Mouse (Mus musculus): ENCODE results near the gene Vav3. TPM values are rescaled to one million over a fixed set of nuclear protein-coding genes. Genes with fewer than 3 reads are reported as not detected.

Gene Vav3
- polyA plus RNA-seq, 1 experiment = 6.5 TPM

DNA sequence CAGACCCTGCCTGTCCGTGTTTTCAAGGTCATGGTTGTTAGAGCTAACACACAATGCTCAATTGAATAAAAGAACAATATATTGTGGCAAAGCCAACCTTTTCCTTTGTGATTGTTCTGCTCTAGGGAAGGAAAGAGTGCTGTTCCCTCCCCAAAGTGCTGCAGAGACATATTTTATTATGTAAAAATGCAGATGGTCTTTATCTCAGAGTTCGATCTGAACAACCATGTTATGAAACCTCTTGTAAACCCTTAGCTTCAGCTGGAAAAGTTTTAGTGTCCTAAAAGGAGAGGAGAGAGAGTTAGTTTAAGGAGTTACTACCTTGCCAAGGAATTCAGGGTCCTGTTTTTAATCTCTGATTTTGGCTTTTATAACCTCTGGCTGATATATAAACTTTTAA lies 27.0 kb upstream of the Vav3 start:
- TF ChIP-seq GATA1 (IDR thresholded peaks at IDR 0.05; ENCODE audit: borderline replicate concordance, low read length) (no peak), FLI1 (IDR thresholded peaks at IDR 0.05; ENCODE audit: low read length) (no peak)
- Histone ChIP-seq H3K27me3 (replicated peaks) (no peaks in the 10 kb centered on the region), H3K4me1 (peaks cover 59% of the 10 kb centered on the region)

DNA sequence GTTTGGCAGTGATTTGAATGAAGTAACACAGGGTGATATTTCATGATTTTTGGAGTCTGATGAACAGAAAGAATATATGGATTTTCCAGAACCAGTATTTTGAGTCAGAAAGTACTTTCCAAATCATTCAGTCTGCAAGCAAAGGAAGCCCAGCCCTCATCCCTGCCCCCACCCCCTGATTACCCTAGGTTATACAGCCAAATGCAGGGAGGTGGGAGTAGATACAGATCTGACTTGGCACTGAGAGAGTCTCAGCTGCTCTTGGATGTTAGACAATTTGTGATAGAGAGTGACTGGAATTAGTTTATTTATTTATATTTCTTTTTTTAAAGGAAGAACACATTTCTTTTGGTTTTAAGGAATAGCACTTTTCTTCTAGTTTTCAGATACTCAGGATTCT lies 18.2 kb upstream of the Vav3 start:
- H3K9me3 ChIP-seq = no peaks in the 10 kb centered on the region
- H3K36me3 ChIP-seq (replicated peaks; ENCODE audit: low read length) = no peaks in the 10 kb centered on the region
- H3K4me1 ChIP-seq = peaks cover 23% of the 10 kb centered on the region
- H3K4me3 ChIP-seq (replicated peaks) = no peak overlapping the region
- TF ChIP-seq GATA1 (IDR thresholded peaks at IDR 0.05; ENCODE audit: borderline replicate concordance, low read length) (no peak), FLI1 (IDR thresholded peaks at IDR 0.05; ENCODE audit: low read length) (no peak)
- H3K27me3 ChIP-seq (replicated peaks) = no peaks in the 10 kb centered on the region

More for the DNA sequence above, 27.0 kb upstream of the Vav3 start:
- H3K4me3 ChIP-seq (replicated peaks) = no peak overlapping the region
- H3K9me3 ChIP-seq = no peaks in the 10 kb centered on the region
- H3K36me3 ChIP-seq (replicated peaks; ENCODE audit: low read length) = no peaks in the 10 kb centered on the region

DNA sequence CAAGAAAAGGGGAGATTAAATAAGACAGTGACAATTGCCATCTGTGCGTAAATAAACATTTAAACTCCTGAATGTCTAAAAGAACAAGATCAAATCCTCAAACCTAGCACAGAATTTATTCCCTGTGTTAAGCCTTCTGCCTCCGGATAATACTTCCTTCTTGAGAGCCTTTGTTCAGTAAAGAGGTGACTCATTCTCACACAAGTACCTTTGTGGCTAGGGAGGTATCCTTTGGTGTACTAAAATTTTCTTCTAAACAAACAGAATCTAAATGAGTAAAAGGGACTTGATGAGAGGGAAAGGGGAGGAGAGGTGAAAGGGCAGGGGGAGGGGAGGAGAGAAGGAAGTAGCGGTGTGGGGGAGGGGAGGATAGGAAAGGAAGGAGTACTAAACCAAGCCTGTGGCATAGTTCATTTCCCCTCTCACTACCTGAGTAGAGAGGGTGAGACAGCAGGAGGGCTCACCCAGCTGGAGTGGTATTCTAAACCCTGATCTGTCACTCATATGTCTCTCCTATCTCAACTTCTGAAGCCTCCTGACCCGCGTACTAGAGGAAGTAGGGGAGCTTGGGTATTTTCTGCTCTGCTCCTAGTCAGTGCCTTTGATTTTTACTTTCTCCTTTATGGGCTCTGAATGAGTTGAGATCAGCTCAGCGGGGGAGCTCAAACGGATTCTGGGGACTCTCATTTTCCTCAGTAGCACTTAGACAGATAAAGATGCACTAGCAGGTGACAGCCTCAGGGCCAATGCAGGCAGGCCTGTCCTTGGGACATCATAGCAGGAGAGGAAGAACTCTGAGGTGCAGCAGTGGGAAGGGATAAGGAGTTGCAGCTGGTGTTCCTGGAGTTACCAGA lies 16.8 kb upstream of the Vav3 start:
- no peak for TF ChIP-seq GATA1 (IDR thresholded peaks at IDR 0.05; ENCODE audit: borderline replicate concordance, low read length)
- TF ChIP-seq FLI1 (IDR thresholded peaks at IDR 0.05; ENCODE audit: low read length) = no peak
- Histone ChIP-seq H3K4me1 (peaks cover 28% of the 10 kb centered on the region), H3K9me3 (no peaks in the 10 kb centered on the region), H3K4me3 (replicated peaks) (peak overlapping the region; percentile 67), H3K36me3 (replicated peaks; ENCODE audit: low read length) (no peaks in the 10 kb centered on the region), H3K27me3 (replicated peaks) (no peaks in the 10 kb centered on the region)

DNA sequence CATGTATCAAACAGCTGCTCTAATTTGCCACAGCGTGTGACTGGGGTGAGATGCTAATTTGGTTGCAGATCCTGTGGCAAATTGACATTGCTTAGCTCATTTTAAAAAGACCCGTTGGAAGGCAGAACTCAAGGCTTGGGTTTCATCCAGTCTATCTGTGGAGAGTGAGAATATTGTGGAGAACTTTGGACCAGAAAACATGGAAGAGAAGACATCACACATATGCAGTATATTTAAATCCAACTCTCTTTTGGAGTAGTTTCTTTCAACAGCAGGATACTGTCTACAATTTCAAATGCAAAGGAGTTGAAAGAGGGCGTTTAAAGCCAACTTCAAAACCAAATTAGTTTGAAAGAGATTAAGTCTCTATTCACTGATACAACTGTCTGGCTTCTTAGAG lies 13.3 kb upstream of the Vav3 start:
- no peak for TF ChIP-seq GATA1 (IDR thresholded peaks at IDR 0.05; ENCODE audit: borderline replicate concordance, low read length)
- H3K27me3 ChIP-seq (replicated peaks) = no peaks in the 10 kb centered on the region
- H3K4me3 ChIP-seq (replicated peaks) = no peak overlapping the region
- H3K4me1 ChIP-seq = peaks cover 58% of the 10 kb centered on the region
- no peaks in the 10 kb centered on the region for H3K9me3 ChIP-seq
- no peaks in the 10 kb centered on the region for H3K36me3 ChIP-seq (replicated peaks; ENCODE audit: low read length)

DNA sequence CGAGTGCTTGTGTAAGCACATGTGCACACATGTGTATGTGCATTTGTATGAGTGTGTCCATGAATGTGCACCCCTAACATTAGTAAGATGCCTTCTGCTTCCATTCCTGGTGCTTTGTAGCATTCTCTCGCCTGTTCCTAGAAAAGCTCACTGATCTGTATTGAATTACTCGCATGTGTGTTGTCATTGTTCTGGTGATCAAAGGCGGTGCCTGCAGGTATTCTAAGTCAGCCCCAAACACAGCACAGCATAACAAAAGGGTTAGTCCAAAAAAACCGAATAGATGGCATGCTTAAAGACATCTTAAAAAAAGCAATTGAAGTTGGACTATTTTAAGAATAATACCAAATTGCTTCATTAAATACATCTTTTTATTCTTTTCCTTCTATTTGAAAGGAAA lies 7.7 kb upstream of the Vav3 start:
- no peaks in the 10 kb centered on the region for H3K36me3 ChIP-seq (replicated peaks; ENCODE audit: low read length)
- no peak overlapping the region for H3K4me3 ChIP-seq (replicated peaks)
- H3K27me3 ChIP-seq (replicated peaks) = no peaks in the 10 kb centered on the region
- TF ChIP-seq GATA1 (IDR thresholded peaks at IDR 0.05; ENCODE audit: borderline replicate concordance, low read length) (no peak), FLI1 (IDR thresholded peaks at IDR 0.05; ENCODE audit: low read length) (no peak)
- H3K4me1 ChIP-seq = peaks cover 49% of the 10 kb centered on the region
- H3K9me3 ChIP-seq = no peaks in the 10 kb centered on the region

DNA sequence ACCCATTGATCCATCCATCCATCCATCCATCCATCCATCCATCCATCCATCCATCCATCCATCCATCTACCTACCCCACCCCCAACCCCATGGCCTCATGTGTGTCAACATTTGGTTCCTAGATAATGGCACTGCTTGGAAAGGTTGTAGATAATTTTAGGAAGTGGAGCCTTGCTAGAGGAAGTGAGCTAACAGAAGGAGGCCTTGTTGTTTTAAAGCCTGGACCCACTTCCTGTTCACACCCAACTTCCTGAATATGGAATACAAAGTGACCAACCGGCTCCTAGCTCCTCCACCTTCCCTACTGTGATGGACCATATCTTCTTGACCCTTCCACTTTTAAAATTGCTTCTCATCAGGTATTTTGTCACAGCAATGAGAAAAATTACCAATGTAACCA lies 5.0 kb upstream of the Vav3 start:
- H3K9me3 ChIP-seq = no peaks in the 10 kb centered on the region
- no peaks in the 10 kb centered on the region for H3K27me3 ChIP-seq (replicated peaks)
- H3K36me3 ChIP-seq (replicated peaks; ENCODE audit: low read length) = no peaks in the 10 kb centered on the region
- H3K4me1 ChIP-seq = peaks cover 38% of the 10 kb centered on the region
- no peak for TF ChIP-seq GATA1 (IDR thresholded peaks at IDR 0.05; ENCODE audit: borderline replicate concordance, low read length)
- no peak for TF ChIP-seq FLI1 (IDR thresholded peaks at IDR 0.05; ENCODE audit: low read length)
- H3K4me3 ChIP-seq (replicated peaks) = no peak overlapping the region

DNA sequence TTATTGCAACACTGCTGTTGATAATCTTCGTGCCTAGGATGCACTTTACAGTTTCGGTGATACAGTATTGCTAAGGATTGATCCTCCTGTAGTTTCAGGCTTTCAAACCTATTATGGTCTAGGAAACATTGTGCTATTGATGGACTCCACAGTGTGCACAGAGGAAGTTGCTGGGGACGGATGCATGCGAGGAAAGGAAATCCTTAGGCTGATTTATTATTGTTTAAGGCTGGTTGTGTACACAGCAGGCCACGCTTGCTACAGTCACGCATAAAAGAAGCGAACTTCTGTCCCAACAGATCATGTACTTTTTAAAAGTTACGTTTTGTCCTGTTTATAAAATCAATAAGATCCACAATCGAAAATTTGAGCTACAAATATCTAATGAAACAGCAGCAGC lies 1.2 kb upstream of the Vav3 start:
- TF ChIP-seq FLI1 (IDR thresholded peaks at IDR 0.05; ENCODE audit: low read length) (no peak), GATA1 (IDR thresholded peaks at IDR 0.05; ENCODE audit: borderline replicate concordance, low read length) (no peak)
- Histone ChIP-seq H3K4me3 (replicated peaks) (peak overlapping the region; percentile 8), H3K4me1 (peaks cover 38% of the 10 kb centered on the region), H3K27me3 (replicated peaks) (no peaks in the 10 kb centered on the region), H3K36me3 (replicated peaks; ENCODE audit: low read length) (peaks cover 6% of the 10 kb centered on the region), H3K9me3 (no peaks in the 10 kb centered on the region)

DNA sequence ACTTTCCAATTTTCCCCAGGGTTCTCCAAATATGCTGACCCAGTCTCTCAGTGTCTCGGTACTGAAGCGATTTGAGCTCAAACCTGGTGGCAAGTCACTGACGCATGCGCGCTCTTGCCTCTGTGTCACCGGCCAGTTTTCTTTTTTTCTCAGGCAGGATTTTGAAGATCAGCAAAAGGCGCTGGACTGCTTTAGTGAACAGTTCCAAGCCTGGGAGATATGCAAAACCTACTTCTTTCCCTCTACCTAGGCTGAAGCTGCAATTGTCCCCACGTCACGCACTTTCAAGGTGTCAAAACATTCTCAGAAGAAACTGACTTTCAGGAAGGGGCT lies 546 bp upstream of the Vav3 start:
- peak overlapping the region; percentile 100 for H3K4me3 ChIP-seq (replicated peaks)
- TF ChIP-seq FLI1 (IDR thresholded peaks at IDR 0.05; ENCODE audit: low read length) = no peak
- TF ChIP-seq GATA1 (IDR thresholded peaks at IDR 0.05; ENCODE audit: borderline replicate concordance, low read length) = no peak
- peaks cover 9% of the 10 kb centered on the region for H3K36me3 ChIP-seq (replicated peaks; ENCODE audit: low read length)
- H3K4me1 ChIP-seq = peaks cover 43% of the 10 kb centered on the region
- H3K27me3 ChIP-seq (replicated peaks) = no peaks in the 10 kb centered on the region
- H3K9me3 ChIP-seq = no peaks in the 10 kb centered on the region

DNA sequence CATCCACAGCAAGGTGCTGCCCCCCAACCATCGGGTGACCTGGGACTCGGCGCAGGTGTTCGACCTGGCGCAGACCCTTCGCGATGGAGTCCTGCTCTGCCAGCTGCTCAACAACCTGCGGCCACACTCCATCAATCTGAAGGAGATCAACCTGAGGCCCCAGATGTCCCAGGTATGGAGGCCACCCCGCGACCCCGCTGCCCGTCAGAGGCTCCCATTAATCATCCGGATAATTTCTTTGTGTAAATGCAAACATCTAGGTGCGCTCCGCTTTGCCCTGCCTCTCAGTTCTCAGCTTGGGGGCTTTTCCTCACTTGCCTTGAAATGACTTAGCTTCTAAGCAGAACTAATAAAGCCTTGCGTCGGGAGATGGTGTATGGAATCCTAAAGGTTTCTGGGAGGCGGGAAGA lies 623 bp downstream of the Vav3 start:
- no peaks in the 10 kb centered on the region for H3K9me3 ChIP-seq
- TF ChIP-seq GATA1 (IDR thresholded peaks at IDR 0.05; ENCODE audit: borderline replicate concordance, low read length) = no peak
- no peak for TF ChIP-seq FLI1 (IDR thresholded peaks at IDR 0.05; ENCODE audit: low read length)
- H3K4me1 ChIP-seq = peaks cover 47% of the 10 kb centered on the region
- peaks cover 19% of the 10 kb centered on the region for H3K36me3 ChIP-seq (replicated peaks; ENCODE audit: low read length)
- H3K27me3 ChIP-seq (replicated peaks) = no peaks in the 10 kb centered on the region
- peak overlapping the region; percentile 100 for H3K4me3 ChIP-seq (replicated peaks)

DNA sequence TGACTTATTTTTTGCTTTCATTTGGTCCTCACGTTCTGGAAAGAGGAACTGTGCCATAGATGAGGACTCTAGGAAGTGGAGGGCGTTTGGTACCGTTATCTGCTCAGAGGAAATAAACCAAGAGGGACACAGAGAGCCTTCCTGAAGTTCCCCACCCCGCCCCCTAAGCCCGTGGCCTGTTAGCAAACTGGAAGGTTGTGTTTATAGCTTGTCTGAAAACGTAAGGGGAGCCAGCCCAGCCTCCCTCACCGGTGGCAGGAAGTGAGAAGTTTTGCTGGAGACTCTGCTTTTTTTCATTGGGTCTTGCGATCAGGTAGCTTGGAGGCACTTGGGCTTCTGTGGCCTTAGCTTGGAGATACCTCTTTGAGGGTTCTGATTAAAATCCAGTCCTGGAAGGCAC lies 1.2 kb downstream of the Vav3 start:
- Histone ChIP-seq H3K36me3 (replicated peaks; ENCODE audit: low read length) (peaks cover 23% of the 10 kb centered on the region), H3K4me1 (peaks cover 49% of the 10 kb centered on the region), H3K27me3 (replicated peaks) (no peaks in the 10 kb centered on the region), H3K9me3 (no peaks in the 10 kb centered on the region), H3K4me3 (replicated peaks) (peak overlapping the region; percentile 100)
- TF ChIP-seq GATA1 (IDR thresholded peaks at IDR 0.05; ENCODE audit: borderline replicate concordance, low read length) (no peak), FLI1 (IDR thresholded peaks at IDR 0.05; ENCODE audit: low read length) (no peak)
